Mouse (Mus musculus): ENCODE data around the gene Fam161a. TPM values are rescaled to one million over a fixed set of nuclear protein-coding genes. Genes with fewer than 3 reads are reported as not detected.
"Not testable (repeated sequence)": the region's sequence is repeated elsewhere in the genome, so short reads cannot be mapped to it uniquely, and the experiment has no call there.

Gene Fam161a
- polyA plus RNA-seq, 1 experiment from 2014 or later, result 0.85 TPM

- Histone ChIP-seq H3K9me3 (replicated peaks) (no peaks in the 10 kb centered on the region), H3K9ac (no peak overlapping the region), H3K4me2 (no peak overlapping the region), H3K4me1 (peaks cover 17% of the 10 kb centered on the region), H3K36me3 (no peaks in the 10 kb centered on the region), H3K27me3 (replicated peaks) (no peaks in the 10 kb centered on the region), H3K4me3 (no peak overlapping the region), H3K27ac (no peak overlapping the region)
- WGBS (ENCODE audit: insufficient replicate concordance), result 78% methylated on average over 2 of the region's 2 CpGs
- no peak for ATAC-seq
Measured at GRCm38 (mm10) chr11:23065167-23065668, 57.9 kb downstream of the Fam161a start.

DNA sequence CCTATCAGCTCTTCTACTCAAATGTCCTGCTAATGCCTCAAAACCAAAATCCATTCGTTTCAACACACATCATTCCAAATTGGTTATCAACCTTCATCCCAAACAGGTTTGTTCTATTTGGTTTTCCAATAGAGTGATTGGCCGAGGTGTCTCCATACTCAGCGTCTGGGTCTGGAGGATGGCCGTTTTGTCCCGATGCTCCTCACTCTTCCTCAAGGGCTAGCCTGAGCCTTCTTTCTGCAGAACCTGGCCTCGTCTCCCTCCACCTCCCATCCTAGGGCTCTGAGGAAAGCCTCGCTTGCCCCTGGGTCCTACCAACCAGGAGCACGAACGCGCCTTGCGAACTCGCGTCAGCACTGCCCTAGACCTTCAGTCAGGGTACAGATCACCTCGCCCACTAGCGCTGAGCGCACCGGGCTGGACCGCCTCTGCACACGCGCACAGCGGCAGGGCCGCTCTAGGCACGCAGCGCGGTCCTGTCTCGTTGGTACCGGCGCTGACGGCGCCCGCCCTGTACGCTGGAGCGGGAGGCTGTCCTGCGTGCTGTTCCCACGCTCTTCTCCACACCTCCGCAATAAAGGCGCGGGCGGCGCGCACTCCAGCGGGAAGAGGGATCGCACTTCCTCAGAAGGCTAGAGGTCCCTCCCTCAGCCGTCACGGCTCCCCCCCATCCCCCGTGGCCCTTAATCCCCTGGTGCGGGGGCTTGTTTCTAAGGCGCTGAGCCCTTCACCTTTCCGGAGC is 60.2 kb downstream of the Fam161a start:
- H3K27me3 ChIP-seq (replicated peaks), result no peaks in the 10 kb centered on the region
- H3K4me2 ChIP-seq, result peak overlapping the region; percentile 90
- peak; percentile 100 for ATAC-seq
- H3K36me3 ChIP-seq, result no peaks in the 10 kb centered on the region
- H3K9ac ChIP-seq, result peak overlapping the region; percentile 73
- H3K4me1 ChIP-seq, result peaks cover 17% of the 10 kb centered on the region
- peak overlapping the region; percentile 71 for H3K4me3 ChIP-seq
- WGBS (ENCODE audit: insufficient replicate concordance), result 2% methylated on average over 49 of the region's 49 CpGs
- H3K27ac ChIP-seq, result peak overlapping the region; percentile 64; the same call in 1 of the 2 replicates
- H3K9me3 ChIP-seq (replicated peaks), result no peaks in the 10 kb centered on the region

GRCm38 (mm10) chr11:23068201-23068600 is 60.9 kb downstream of the Fam161a start:
- H3K4me1 ChIP-seq, result peaks cover 17% of the 10 kb centered on the region
- WGBS (ENCODE audit: insufficient replicate concordance), result 10% methylated on average over 10 of the region's 10 CpGs
- H3K36me3 ChIP-seq, result no peaks in the 10 kb centered on the region
- H3K27ac ChIP-seq, result no peak overlapping the region
- H3K9me3 ChIP-seq (replicated peaks), result no peaks in the 10 kb centered on the region
- peak overlapping the region; percentile 71 for H3K4me3 ChIP-seq
- H3K9ac ChIP-seq, result peak overlapping the region; percentile 73
- no peak for ATAC-seq
- H3K4me2 ChIP-seq, result peak overlapping the region; percentile 90
- H3K27me3 ChIP-seq (replicated peaks), result no peaks in the 10 kb centered on the region

- 87% methylated on average over 9 of the region's 9 CpGs for WGBS (ENCODE audit: insufficient replicate concordance)
- H3K4me3 ChIP-seq; H3K27ac ChIP-seq; ATAC-seq; H3K4me2 ChIP-seq; H3K36me3 ChIP-seq; H3K27me3 ChIP-seq (replicated peaks); H3K9ac ChIP-seq; H3K9me3 ChIP-seq (replicated peaks): not testable (repeated sequence)
- peaks cover 14% of the 10 kb centered on the region for H3K4me1 ChIP-seq
Measured at GRCm38 (mm10) chr11:23068986-23069385, 61.7 kb downstream of the Fam161a start.

- WGBS (ENCODE audit: insufficient replicate concordance), result 65% methylated on average over 7 of the region's 7 CpGs
- H3K9ac ChIP-seq, result no peak overlapping the region
- ATAC-seq, result no peak
Measured at GRCm38 (mm10) chr11:23074841-23075240, 67.5 kb downstream of the Fam161a start.

GRCm38 (mm10) chr11:23078541-23078940 is 71.2 kb downstream of the Fam161a start:
- H3K4me2 ChIP-seq, result no peak overlapping the region
- H3K27me3 ChIP-seq (replicated peaks), result no peaks in the 10 kb centered on the region
- H3K9me3 ChIP-seq (replicated peaks), result no peaks in the 10 kb centered on the region
- no peaks in the 10 kb centered on the region for H3K4me1 ChIP-seq
- no peak overlapping the region for H3K27ac ChIP-seq
- no peak overlapping the region for H3K4me3 ChIP-seq
- WGBS (ENCODE audit: insufficient replicate concordance), result 83% methylated on average over 1 of the region's 1 CpGs
- H3K36me3 ChIP-seq, result no peaks in the 10 kb centered on the region
- ATAC-seq, result no peak
- H3K9ac ChIP-seq, result no peak overlapping the region

More at GRCm38 (mm10) chr11:23074841-23075240, 67.5 kb downstream of the Fam161a start:
- H3K4me3 ChIP-seq, result no peak overlapping the region
- H3K4me1 ChIP-seq, result no peaks in the 10 kb centered on the region
- no peak overlapping the region for H3K4me2 ChIP-seq
- H3K9me3 ChIP-seq (replicated peaks), result no peaks in the 10 kb centered on the region
- H3K27ac ChIP-seq, result no peak overlapping the region
- no peaks in the 10 kb centered on the region for H3K36me3 ChIP-seq
- H3K27me3 ChIP-seq (replicated peaks), result no peaks in the 10 kb centered on the region

Other genes with a start within 250 kb of the Fam161a start
- gene B3gnt2, start 146.6 kb upstream of the Fam161a start, polyA plus RNA-seq (2016; fragmentation: Nextera tagmentation; extraction: Ambion mirVana), result 4.8 and 5.5 TPM in 2 replicates
- gene Zrsr1, start 35.5 kb upstream of the Fam161a start, polyA plus RNA-seq (2016; fragmentation: Nextera tagmentation; extraction: Ambion mirVana), result 2.3 and 2.8 TPM in 2 replicates
- gene Gm28048, start 25.4 kb upstream of the Fam161a start, polyA plus RNA-seq (2016; fragmentation: Nextera tagmentation; extraction: Ambion mirVana), result 10.2 and 10.9 TPM in 2 replicates
- gene Commd1, start 25.1 kb upstream of the Fam161a start, polyA plus RNA-seq (2016; fragmentation: Nextera tagmentation; extraction: Ambion mirVana), result 219 and 222 TPM in 2 replicates
- 240 and 269 TPM in 2 replicates for gene Cct4, start 17.0 kb upstream of the Fam161a start, polyA plus RNA-seq (2016; fragmentation: Nextera tagmentation; extraction: Ambion mirVana)
- gene Xpo1, start 248.5 kb downstream of the Fam161a start, polyA plus RNA-seq (2016; fragmentation: Nextera tagmentation; extraction: Ambion mirVana), result 104 TPM in 2 replicates